In genomic region chrX:99523306-99523705, GRCm38 (mm10) we compare ENCODE assay signal across 14 mouse cellular contexts. TPM values are rescaled to one million over a fixed set of nuclear protein-coding genes. Genes with fewer than 3 reads are reported as not detected.
A peak's percentile ranks its signal among the peaks of the same experiment; 100 is the strongest.
DNase-seq lines count a peak whose midpoint lies in the region; ATAC-seq and TF ChIP-seq lines count a peak whose summit lies in the region.
"Had no signal": no experiment of that assay in that cellular context is flagged by ENCODE, and none has a peak within 500 bp of the region (broad histone marks: within the 10 kb centered on the region; RNA-seq: fewer than 3 reads in every experiment).

No protein-coding gene starts in this region.

- no peaks in the 10 kb centered on the region for H3K36me3 ChIP-seq in lung, embryonic 16.5 days (ENCODE audit: control insufficient read depth, insufficient read depth, low read length)
- no peaks in the 10 kb centered on the region for H3K36me3 ChIP-seq in lung, postnatal 0 days (ENCODE audit: insufficient read depth, low read length)
- H3K36me3 ChIP-seq in CH12.LX (replicated peaks in 1 of 2; ENCODE audit: control insufficient read depth in 1 of 2, insufficient read depth in 1 of 2, low read length in 1 of 2): no peaks in the 10 kb centered on the region
- no peaks in the 10 kb centered on the region for H3K36me3 ChIP-seq in megakaryocyte, embryonic 14.5 days (replicated peaks; ENCODE audit: low read length)
- H3K36me3 ChIP-seq: embryonic facial prominence, embryonic 12.5 days; heart, embryonic 10.5 days; hindbrain, embryonic 13.5 days; limb, embryonic 12.5 days; midbrain, embryonic 12.5 days had no signal

- no peak overlapping the region for H3K9ac ChIP-seq in lung, embryonic 16.5 days (ENCODE audit: low read length)
- no peak overlapping the region for H3K9ac ChIP-seq in lung, postnatal 0 days (replicated peaks; ENCODE audit: low read depth)
- H3K9ac ChIP-seq in CH12.LX (ENCODE audit: insufficient read depth, low read depth): no peak overlapping the region
- H3K9ac ChIP-seq: embryonic facial prominence, embryonic 12.5 days; hindbrain, embryonic 13.5 days; limb, embryonic 12.5 days; liver, embryonic 14.5 days; midbrain, embryonic 12.5 days had no signal

- H3K79me2 ChIP-seq in CH12.LX (replicated peaks; ENCODE audit: control insufficient read depth, extremely low read depth, insufficient read depth, poor library complexity, severe bottlenecking): no peaks in the 10 kb centered on the region

- no peak for TF ChIP-seq CTCF in lung, postnatal 0 days (IDR thresholded peaks at IDR 0.05)
- no peak for TF ChIP-seq CTCF in CH12.LX (conservative IDR thresholded peaks at IDR 0.05 in 1 of 2, IDR thresholded peaks at IDR 0.05 in 1 of 2; ENCODE audit: low read depth in 2 of 2, low read length in 2 of 2)

- dilution Hi-C loops in CH12.LX (cut with MboI; ENCODE audit: extremely low pct_ligation_motif_present, extremely low pct_unique_long_range_greater_than_20kb, low sequenced_read_pairs): no loop called here

- H3K4me2 ChIP-seq in lung, embryonic 16.5 days (ENCODE audit: low read depth, low read length): no peak overlapping the region
- no peak overlapping the region for H3K4me2 ChIP-seq in lung, postnatal 0 days (replicated peaks; ENCODE audit: low read depth, low read length)
- no peak overlapping the region for H3K4me2 ChIP-seq in CH12.LX (ENCODE audit: insufficient read depth, low read depth, poor library complexity, severe bottlenecking)
- H3K4me2 ChIP-seq: embryonic facial prominence, embryonic 12.5 days; hindbrain, embryonic 13.5 days; limb, embryonic 12.5 days; midbrain, embryonic 12.5 days had no signal

- 0 out of 2 replicates have a peak, but pooled peaks have one; percentile 15 for ATAC-seq in lung, embryonic 16.5 days (ENCODE audit: low read depth)
- no peak for ATAC-seq in lung, postnatal 0 days
- ATAC-seq: CD4-positive, CD25-positive, alpha-beta regulatory T cell, adult 4 months had no signal

- no peak overlapping the region for H3K4me3 ChIP-seq in lung, embryonic 16.5 days (ENCODE audit: low read length)
- no peak overlapping the region for H3K4me3 ChIP-seq in lung, postnatal 0 days (ENCODE audit: low read depth, low read length)
- H3K4me3 ChIP-seq in CH12.LX (replicated peaks in 1 of 3; ENCODE audit: low read depth in 2 of 3, low read length in 2 of 3, poor library complexity in 1 of 3): no peak overlapping the region
- H3K4me3 ChIP-seq in megakaryocyte, embryonic 14.5 days (replicated peaks): peak overlapping the region; percentile 76
- H3K4me3 ChIP-seq: embryonic facial prominence, embryonic 12.5 days; heart, embryonic 10.5 days; hindbrain, embryonic 13.5 days; limb, embryonic 12.5 days; midbrain, embryonic 12.5 days had no signal

- 0 out of 2 replicates have a peak overlapping the region, but pooled peaks have one; percentile 3 for H3K27ac ChIP-seq in lung, embryonic 16.5 days (ENCODE audit: low read length)
- no peak overlapping the region for H3K27ac ChIP-seq in lung, postnatal 0 days (ENCODE audit: low read length)
- H3K27ac ChIP-seq in CH12.LX (ENCODE audit: insufficient read depth, low read depth): no peak overlapping the region
- H3K27ac ChIP-seq: embryonic facial prominence, embryonic 12.5 days; heart, embryonic 10.5 days; hindbrain, embryonic 13.5 days; limb, embryonic 12.5 days; liver, embryonic 14.5 days had no signal

- WGBS in lung, embryonic 16.5 days: 27% methylated on average over 6 of the region's 6 CpGs
- WGBS in lung, postnatal 0 days: 26% methylated on average over 6 of the region's 6 CpGs

- TF ChIP-seq RAD21 in CH12.LX (IDR thresholded peaks at IDR 0.05; ENCODE audit: low read depth, low read length): no peak

- no peak for TF ChIP-seq EP300 in lung, postnatal 0 days (IDR thresholded peaks at IDR 0.05)
- TF ChIP-seq EP300 in CH12.LX (IDR thresholded peaks at IDR 0.05; ENCODE audit: low read length): no peak

- in situ Hi-C loops in CH12.LX (cut with MboI; ENCODE audit: low pct_ligation_motif_present, low pct_unique_long_range_greater_than_20kb, low sequenced_read_pairs): loop anchor here (10.0 to 25.0 kb wide), 2 partner anchors 111 to 389 kb away; partner anchors contain the start of gene Efnb1

- no peak for DNase-seq in lung, postnatal 0 days (ENCODE audit: low spot score)
- DNase-seq in CH12.LX (ENCODE audit: extremely low read depth): peak; percentile 27
- DNase-seq in MEL-GATA-1-ER (ENCODE audit: extremely low read depth, low read depth): peak; percentile 11
- DNase-seq in spleen, adult 18-20 months: no peak
- DNase-seq in left cerebral cortex, adult 8-10 months (ENCODE audit: low spot score in 2 of 2): no peak

- peaks cover 4% of the 10 kb centered on the region; the same call in 1 of the 2 replicates for H3K4me1 ChIP-seq in lung, embryonic 16.5 days (replicated peaks; ENCODE audit: control insufficient read depth, insufficient read depth, low read length)
- no peaks in the 10 kb centered on the region for H3K4me1 ChIP-seq in lung, postnatal 0 days (ENCODE audit: insufficient read depth, low read depth, low read length)
- peaks cover 0 to 12% of the 10 kb centered on the region in 2 experiments; a peak in 2 of 4 replicates for H3K4me1 ChIP-seq in CH12.LX (ENCODE audit: control insufficient read depth in 1 of 2, insufficient read depth in 2 of 2)
- peaks cover 14% of the 10 kb centered on the region for H3K4me1 ChIP-seq in megakaryocyte, embryonic 14.5 days

- no peaks in the 10 kb centered on the region for H3K9me3 ChIP-seq in lung, embryonic 16.5 days (ENCODE audit: control insufficient read depth, low read length)
- H3K9me3 ChIP-seq in lung, postnatal 0 days (ENCODE audit: low read length): no peaks in the 10 kb centered on the region
- no peaks in the 10 kb centered on the region for H3K9me3 ChIP-seq in CH12.LX (replicated peaks; ENCODE audit: low read length)
- peaks cover 3% of the 10 kb centered on the region; the same call in 1 of the 2 replicates for H3K9me3 ChIP-seq in megakaryocyte, embryonic 14.5 days
- H3K9me3 ChIP-seq: embryonic facial prominence, embryonic 12.5 days; heart, embryonic 10.5 days; hindbrain, embryonic 13.5 days; limb, embryonic 12.5 days; midbrain, embryonic 12.5 days had no signal

- TF ChIP-seq POLR2A in CH12.LX (IDR thresholded peaks at IDR 0.05; ENCODE audit: low read depth, low read length): no peak

- peaks cover 11% of the 10 kb centered on the region for H3K27me3 ChIP-seq in lung, embryonic 16.5 days (ENCODE audit: control insufficient read depth, insufficient read depth, low read depth, low read length)
- no peaks in the 10 kb centered on the region for H3K27me3 ChIP-seq in lung, postnatal 0 days (replicated peaks; ENCODE audit: insufficient read depth, low read length)
- H3K27me3 ChIP-seq in CH12.LX (replicated peaks): no peaks in the 10 kb centered on the region
- peaks cover 59% of the 10 kb centered on the region for H3K27me3 ChIP-seq in megakaryocyte, embryonic 14.5 days (replicated peaks)

TF ChIP-seq in CH12.LX, 34 proteins besides CTCF, POLR2A, EP300 and RAD21:
- TF ChIP-seq RCOR1 (conservative IDR thresholded peaks at IDR 0.05; ENCODE audit: low read depth, low read length) (no peak), ZC3H11A (IDR thresholded peaks at IDR 0.05; ENCODE audit: low read depth, low read length) (no peak), MYC (IDR thresholded peaks at IDR 0.05; ENCODE audit: low read depth, low read length) (no peak), JUN (IDR thresholded peaks at IDR 0.05; ENCODE audit: insufficient read depth, low read depth, low read length) (no peak), CHD2 (IDR thresholded peaks at IDR 0.05; ENCODE audit: low read length) (no peak), UBTF (IDR thresholded peaks at IDR 0.05; ENCODE audit: low read depth, low read length) (no peak), CHD1 (IDR thresholded peaks at IDR 0.05; ENCODE audit: low read depth, low read length) (no peak), ZNF384 (IDR thresholded peaks at IDR 0.05; ENCODE audit: low read depth, low read length) (no peak), PAX5 (IDR thresholded peaks at IDR 0.05; ENCODE audit: low read length) (no peak), ETS1 (conservative IDR thresholded peaks at IDR 0.05; ENCODE audit: low read depth, low read length) (no peak), SMC3 (IDR thresholded peaks at IDR 0.05; ENCODE audit: low read depth, low read length) (no peak), KAT2A (IDR thresholded peaks at IDR 0.05; ENCODE audit: insufficient replicate concordance, low read length) (no peak)

RNA-seq across cellular contexts. Expression of gene Pja1, which starts 52.2 kb away (rescaled TPM):
- polyA plus RNA-seq in lung, embryonic 16.5 days (2015; fragmentation: Nextera tagmentation; extraction: Ambion mirVana): 138 and 146 TPM in 2 replicates
- 71.4 and 79.6 TPM in 2 replicates for polyA plus RNA-seq in lung, postnatal 0 days (2015; fragmentation: Nextera tagmentation; extraction: Ambion mirVana)
- 38.3 and 44.1 TPM in 2 replicates for total RNA-seq in CH12.LX (2012; rRNA removed)
- total RNA-seq in CH12.LX (2014; rRNA removed): 51.2 and 52.3 TPM in 2 replicates
- 45.6 and 49.7 TPM in 2 replicates for polyA plus RNA-seq in CH12.LX (2012; ENCODE audit: insufficient read length, low read depth)
- polyA plus RNA-seq in megakaryocyte, embryonic 14.5 days (2012; ENCODE audit: insufficient read depth, low replicate concordance): 4.4 and 18.7 TPM in 2 replicates
- total RNA-seq in left cerebral cortex, adult 8-10 months (2022): 100 to 1,000 TPM; 187 to 208 (median 193) TPM

Comparison
In these comparisons a context has a peak if more than half of its experiments do, and no peak if none do; other contexts are left out.
1. DNase-seq: peak in CH12.LX (single experiment) and MEL-GATA-1-ER (single experiment); none in lung, postnatal 0 days (single experiment), spleen, adult 18-20 months (0 of 2) and left cerebral cortex, adult 8-10 months (0 of 2).